Mouse (Mus musculus) embryonic facial prominence, embryonic 10.5 days (tissue): ENCODE results near the gene Aspa. TPM values are rescaled to one million over a fixed set of nuclear protein-coding genes. Genes with fewer than 3 reads are reported as not detected.
"Not testable (repeated sequence)": the region's sequence is repeated elsewhere in the genome, so short reads cannot be mapped to it uniquely, and the experiment has no call there.

ENCODE experiments used
- DNase-seq: peaks from one replicate; pipeline ENCODE4 v3.0.0-alpha.2; 2017; ENCODE audit warnings: low spot score
- H3K27ac ChIP-seq: fragments of 300-500 bp; sonication (generic); replicated peaks from 2 replicates; pipeline ENCODE4 v1.5.1; 2016; ENCODE audit warnings: mild to moderate bottlenecking
- H3K27me3 ChIP-seq: fragments of 300-500 bp; sonication (generic); replicated peaks from 2 replicates; pipeline ENCODE4 v1.6.1; 2016; ENCODE audit warnings: low read depth, mild to moderate bottlenecking; ENCODE audit not compliant: poor library complexity, severe bottlenecking
- H3K36me3 ChIP-seq: fragments of 300-500 bp; sonication (generic); replicated peaks from 2 replicates; pipeline ENCODE4 v1.6.1; 2016; ENCODE audit warnings: mild to moderate bottlenecking, moderate library complexity
- H3K4me1 ChIP-seq: fragments of 300-500 bp; sonication (generic); 2 replicates; pipeline ENCODE4 v1.6.1; 2016
- H3K4me3 ChIP-seq: fragments of 300-500 bp; sonication (generic); 2 replicates; pipeline ENCODE4 v1.5.1; 2016; ENCODE audit warnings: mild to moderate bottlenecking, moderate library complexity
- H3K9me3 ChIP-seq: fragments of 300-500 bp; sonication (generic); 2 replicates; pipeline ENCODE4 v1.6.1; 2016; ENCODE audit warnings: mild to moderate bottlenecking
- WGBS: fragments of 180-500 bp; shearing (Covaris S2); methylation state at CpG from one replicate; pipeline ENCODE4 v1.1.7; 2016; 5-methylcytosine and 5-hydroxymethylcytosine counted together
- polyA plus RNA-seq: library from polyadenylated mRNA; unstranded; fragments of >200 nt; fragmentation: Nextera tagmentation; extraction: Ambion mirVana; gene quantifications from 2 replicates; pipeline ENCODE4 v1.2.1, GENCODE M21; 2016

Aspa gene
- polyA plus RNA-seq, result 0.10 and 0.39 TPM in 2 replicates

GRCm38 (mm10) chr11:73329442-73329841 is at the start of gene Aspa, which contains the start of the genes Gm49340 and Spata22:
TSS of gene Aspa (minus strand) at chr11:73329596.
TSS of gene Gm49340 (plus strand) at chr11:73329741.
TSS of gene Spata22 (plus strand) at chr11:73329741.
- WGBS, result 87% methylated on average over 27 of the region's 27 CpGs
- no peak within 1 kb of the TSS for H3K27ac ChIP-seq
- DNase-seq, result no peak
- peaks cover 4% of the 10 kb centered on the region; the same call in 1 of the 2 replicates for H3K9me3 ChIP-seq
- H3K4me1 ChIP-seq, result no peaks in the 10 kb centered on the region
- no peaks in the 10 kb centered on the region for H3K27me3 ChIP-seq
- no peak within 1 kb of the TSS for H3K4me3 ChIP-seq
- no peaks in the 10 kb centered on the region for H3K36me3 ChIP-seq

- Histone ChIP-seq H3K36me3 (no peaks in the 10 kb centered on the region), H3K4me3 (no peak within 1 kb of the TSS), H3K27me3 (no peaks in the 10 kb centered on the region), H3K27ac (no peak within 1 kb of the TSS), H3K9me3 (no peaks in the 10 kb centered on the region), H3K4me1 (no peaks in the 10 kb centered on the region)
- 89% methylated on average over 2 of the region's 2 CpGs for WGBS
- no peak for DNase-seq
Observed at GRCm38 (mm10) chr11:73370946-73371345, 41.5 kb upstream of the Aspa start, which contains the start of gene Olfr376. TSS of gene Olfr376 (plus strand) at chr11:73371246.

GRCm38 (mm10) chr11:73350483-73350882 is 21.1 kb upstream of the Aspa start, which contains the start of gene Olfr20:
TSS of gene Olfr20 (plus strand) at chr11:73350783.
- Histone ChIP-seq H3K9me3 (no peaks in the 10 kb centered on the region), H3K27me3 (no peaks in the 10 kb centered on the region), H3K4me1 (no peaks in the 10 kb centered on the region), H3K36me3 (no peaks in the 10 kb centered on the region), H3K27ac (no peak within 1 kb of the TSS), H3K4me3 (no peak within 1 kb of the TSS)
- WGBS, result 46% methylated on average over 3 of the region's 3 CpGs
- no peak for DNase-seq

- H3K27ac ChIP-seq, result no peak overlapping the region
- H3K4me3 ChIP-seq, result no peak overlapping the region
- no peak for DNase-seq
- H3K9me3 ChIP-seq, result no peaks in the 10 kb centered on the region
- WGBS, result 83% methylated on average over 4 of the region's 4 CpGs
- H3K27me3 ChIP-seq, result no peaks in the 10 kb centered on the region
- H3K4me1 ChIP-seq, result no peaks in the 10 kb centered on the region
- H3K36me3 ChIP-seq, result no peaks in the 10 kb centered on the region
Observed at GRCm38 (mm10) chr11:73336919-73337318, 7.5 kb upstream of the Aspa start.

- no peak overlapping the region for H3K27ac ChIP-seq
- 76% methylated on average over 2 of the region's 2 CpGs for WGBS
- H3K4me1 ChIP-seq, result no peaks in the 10 kb centered on the region
- no peak for DNase-seq
- H3K27me3 ChIP-seq, result no peaks in the 10 kb centered on the region
- no peaks in the 10 kb centered on the region for H3K36me3 ChIP-seq
- peaks cover 4% of the 10 kb centered on the region; the same call in 1 of the 2 replicates for H3K9me3 ChIP-seq
- H3K4me3 ChIP-seq, result no peak overlapping the region
Observed at GRCm38 (mm10) chr11:73333357-73333756, 4.0 kb upstream of the Aspa start.

GRCm38 (mm10) chr11:73327361-73327760 is 2.0 kb downstream of the Aspa start:
- 86% methylated on average over 4 of the region's 4 CpGs for WGBS
- Histone ChIP-seq H3K4me3 (no peak overlapping the region), H3K27ac (no peak overlapping the region), H3K9me3 (peaks cover 4% of the 10 kb centered on the region; the same call in 1 of the 2 replicates), H3K27me3 (no peaks in the 10 kb centered on the region), H3K36me3 (no peaks in the 10 kb centered on the region), H3K4me1 (no peaks in the 10 kb centered on the region)
- no peak for DNase-seq

- Histone ChIP-seq H3K36me3 (no peaks in the 10 kb centered on the region), H3K4me3 (no peak overlapping the region), H3K4me1 (no peaks in the 10 kb centered on the region), H3K27me3 (no peaks in the 10 kb centered on the region), H3K9me3 (peaks cover 4% of the 10 kb centered on the region; the same call in 1 of the 2 replicates), H3K27ac (no peak overlapping the region)
- whole genome bisulfite sequencing, result 53% methylated on average over 12 of the region's 12 CpGs
- no peak for DNase-seq
Observed at GRCm38 (mm10) chr11:73326485-73326886, 2.9 kb downstream of the Aspa start.

- Histone ChIP-seq H3K27ac (no peak overlapping the region), H3K4me3 (no peak overlapping the region), H3K27me3 (no peaks in the 10 kb centered on the region), H3K36me3 (no peaks in the 10 kb centered on the region), H3K4me1 (no peaks in the 10 kb centered on the region), H3K9me3 (no peaks in the 10 kb centered on the region; the same call in 1 of the 2 replicates)
- 74% methylated on average over 9 of the region's 9 CpGs for WGBS
- DNase-seq, result no peak
Observed at GRCm38 (mm10) chr11:73323906-73324830, 5.2 kb downstream of the Aspa start.

- not testable (repeated sequence) for H3K36me3 ChIP-seq, H3K4me3 ChIP-seq, H3K4me1 ChIP-seq, H3K27me3 ChIP-seq, H3K27ac ChIP-seq, H3K9me3 ChIP-seq, DNase-seq
- 95% methylated on average over 13 of the region's 13 CpGs for WGBS
Observed at GRCm38 (mm10) chr11:73321064-73321463, 8.3 kb downstream of the Aspa start.

- not testable (repeated sequence) for H3K4me1 ChIP-seq, H3K36me3 ChIP-seq, H3K4me3 ChIP-seq, DNase-seq, H3K9me3 ChIP-seq, H3K27me3 ChIP-seq, H3K27ac ChIP-seq
- WGBS, result 84% methylated on average over 2 of the region's 2 CpGs
Observed at GRCm38 (mm10) chr11:73318581-73318980, 10.8 kb downstream of the Aspa start.

GRCm38 (mm10) chr11:73315961-73316360 is 13.4 kb downstream of the Aspa start:
- Histone ChIP-seq H3K36me3 (no peaks in the 10 kb centered on the region), H3K4me3 (no peak overlapping the region), H3K9me3 (no peaks in the 10 kb centered on the region), H3K27me3 (no peaks in the 10 kb centered on the region), H3K4me1 (no peaks in the 10 kb centered on the region), H3K27ac (no peak overlapping the region)
- WGBS, result 49% methylated on average over 3 of the region's 3 CpGs
- no peak for DNase-seq

- 40% methylated on average over 2 of the region's 2 CpGs for WGBS
- Histone ChIP-seq H3K9me3 (no peaks in the 10 kb centered on the region), H3K27me3 (no peaks in the 10 kb centered on the region), H3K27ac (no peak overlapping the region), H3K36me3 (no peaks in the 10 kb centered on the region), H3K4me3 (no peak overlapping the region), H3K4me1 (no peaks in the 10 kb centered on the region)
- DNase-seq, result no peak
Observed at GRCm38 (mm10) chr11:73303123-73303522, 26.3 kb downstream of the Aspa start.

- H3K27ac ChIP-seq, result no peak overlapping the region
- 84% methylated on average over 1 of the region's 1 CpGs for WGBS
- no peaks in the 10 kb centered on the region for H3K36me3 ChIP-seq
Observed at GRCm38 (mm10) chr11:73289621-73290020, 39.8 kb downstream of the Aspa start.

More at GRCm38 (mm10) chr11:73289621-73290020, 39.8 kb downstream of the Aspa start:
- Histone ChIP-seq H3K4me1 (peaks cover 1% of the 10 kb centered on the region), H3K4me3 (no peak overlapping the region), H3K9me3 (no peaks in the 10 kb centered on the region), H3K27me3 (no peaks in the 10 kb centered on the region)
- DNase-seq, result no peak
